Mouse (Mus musculus) lung, postnatal 4 days (tissue): ENCODE measurements around the gene Sap25.

Source experiments
- DNase-seq, 2 experiments: peaks; one replicate each; pipeline ENCODE4 v3.0.0; 2021

Gene Sap25

GRCm38 (mm10) chr5:137668971-137669370 is 27.8 kb downstream of the Sap25 start:
- DNase-seq = peak in 1 of 2 experiments; percentile 50

GRCm38 (mm10) chr5:137670240-137670639 is 29.1 kb downstream of the Sap25 start:
- DNase-seq = peak in 1 of 2 experiments; percentile 39

GRCm38 (mm10) chr5:137671443-137672240 is 30.5 kb downstream of the Sap25 start:
- DNase-seq = peak; percentile 60 to 63

- no peak for DNase-seq
Observed at GRCm38 (mm10) chr5:137672361-137672760, 31.2 kb downstream of the Sap25 start.

- DNase-seq = no peak
Observed at GRCm38 (mm10) chr5:137673015-137673414, 31.9 kb downstream of the Sap25 start.

GRCm38 (mm10) chr5:137674786-137675185 is 33.7 kb downstream of the Sap25 start:
- DNase-seq = no peak

GRCm38 (mm10) chr5:137677859-137678258 is 36.7 kb downstream of the Sap25 start:
- no peak for DNase-seq

- no peak for DNase-seq
Observed at GRCm38 (mm10) chr5:137678736-137679135, 37.6 kb downstream of the Sap25 start.

GRCm38 (mm10) chr5:137679726-137680125 is 38.6 kb downstream of the Sap25 start:
- DNase-seq = no peak

GRCm38 (mm10) chr5:137682526-137682925 is 41.4 kb downstream of the Sap25 start:
- no peak for DNase-seq

GRCm38 (mm10) chr5:137683388-137684293 is 42.5 kb downstream of the Sap25 start:
- no peak for DNase-seq

- peak; percentile 98 to 100 for DNase-seq
Observed at GRCm38 (mm10) chr5:137684294-137685123, 43.4 kb downstream of the Sap25 start, which contains the start of gene Agfg2. TSS of gene Agfg2 (minus strand) at chr5:137684726.

- no peak for DNase-seq
Observed at GRCm38 (mm10) chr5:137685653-137686052, 44.5 kb downstream of the Sap25 start.

- DNase-seq = no peak
Observed at GRCm38 (mm10) chr5:137686127-137686790, 45.1 kb downstream of the Sap25 start.

- DNase-seq = no peak
Observed at GRCm38 (mm10) chr5:137689974-137690373, 48.8 kb downstream of the Sap25 start.

- no peak for DNase-seq
Observed at GRCm38 (mm10) chr5:137690531-137690930, 49.4 kb downstream of the Sap25 start.

- DNase-seq = no peak
Observed at GRCm38 (mm10) chr5:137691881-137692280, 50.7 kb downstream of the Sap25 start.
